Mouse (Mus musculus): ENCODE measurements around the gene Cox5b.

- TF ChIP-seq GATA1 (IDR thresholded peaks at IDR 0.05; ENCODE audit: low read length) (no peak), TAL1 (IDR thresholded peaks at IDR 0.05; ENCODE audit: low read length) (no peak)
Observed at GRCm38 (mm10) chr1:36656233-36656632, 35.0 kb upstream of the Cox5b start.

Data from erythroblast, embryonic 14.5 days (primary cell).